Mouse (Mus musculus) testis, adult 2 months (tissue): ENCODE data around the gene Rab7.

Source experiments
- CTCF ChIP-seq: fragments of 200-500 bp; IDR thresholded peaks from 2 replicates; pipeline ENCODE4 v1.5.1; 2012; ENCODE audit warnings: low read depth, mild to moderate bottlenecking, inconsistent platforms, low read length, moderate library complexity; ENCODE audit not compliant: control insufficient read depth, insufficient read depth, insufficient replicate concordance
- POLR2A ChIP-seq: fragments of 200-500 bp; IDR thresholded peaks from 2 replicates; pipeline ENCODE4 v1.6.1; 2012; ENCODE audit warnings: low read depth, mild to moderate bottlenecking, inconsistent platforms, low read length, moderate library complexity; ENCODE audit not compliant: control insufficient read depth

DNA sequence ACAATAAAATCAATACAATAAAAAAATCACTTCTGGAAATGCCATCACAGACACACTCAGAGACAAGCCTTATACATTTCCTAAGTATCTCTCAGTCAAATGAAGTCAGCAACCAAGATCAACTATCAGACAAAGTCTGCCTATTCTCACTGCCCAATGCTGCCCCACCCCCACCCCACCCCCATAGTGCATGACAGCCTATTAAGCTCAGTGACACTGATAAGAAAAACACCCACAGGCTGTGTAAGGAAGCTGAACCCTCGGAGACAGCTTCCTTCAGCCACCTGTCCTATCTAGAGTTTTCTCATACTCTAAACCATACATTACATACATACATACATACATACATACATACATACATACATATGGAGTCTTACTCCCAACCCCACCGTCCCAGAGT, 29.3 kb downstream of the Rab7 start:
- TF ChIP-seq CTCF (no peak), POLR2A (no peak)
